Mouse (Mus musculus): Measurements from ENCODE around the gene Nxph3. TPM values are rescaled to one million over a fixed set of nuclear protein-coding genes. Genes with fewer than 3 reads are reported as not detected.

Gene Nxph3
- total RNA-seq (2021), result under 1 TPM; 0.20 to 0.23 TPM
- long read RNA-seq, experiment 1, result 0 reads
- long read RNA-seq, experiment 2, result 0 reads

DNA sequence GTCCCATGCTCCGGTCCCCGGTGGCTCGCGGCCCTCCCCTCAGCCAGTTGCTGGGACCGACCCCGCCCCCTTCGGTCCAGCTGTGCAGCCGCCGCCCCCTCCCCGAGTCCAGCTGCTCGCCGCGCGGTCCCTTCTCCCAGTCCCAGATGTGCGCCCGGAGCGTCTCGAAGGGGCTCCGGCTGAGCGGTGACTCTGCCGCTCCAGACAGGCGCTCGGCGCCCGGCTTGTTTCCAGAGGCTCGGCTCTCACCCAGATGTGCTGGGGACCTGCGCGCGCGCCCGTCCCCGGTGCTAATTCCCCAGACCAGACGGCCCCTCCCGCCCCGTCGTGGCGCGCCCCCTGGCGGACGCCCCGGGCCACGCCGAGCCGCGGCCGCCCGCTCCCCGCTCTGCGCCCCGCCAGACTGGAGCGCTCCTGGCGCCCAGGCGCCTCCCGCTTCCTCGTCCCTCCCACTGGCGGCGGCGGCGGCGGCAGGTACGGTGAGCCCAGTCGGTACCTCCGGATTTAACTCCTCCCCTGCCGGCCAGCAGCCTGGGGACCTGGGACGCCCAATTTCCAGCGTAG is at the start of gene Nxph3:
TSS of gene Nxph3 (minus strand) at position 273 of the 564 bp plus-strand sequence.
- peak within 1 kb of the TSS; percentile 82 for H3K4me3 ChIP-seq
- peak within 1 kb of the TSS; percentile 38 for H3K27ac ChIP-seq
- TF ChIP-seq CTCF (IDR thresholded peaks at IDR 0.05), result peak; percentile 86
- intact Hi-C loops (cut with DNase I), result loop anchor here (1.0 kb wide), 1 partner anchor 130 kb away; the partner anchor contains the start of gene Slc35b1
- peak; percentile 88 for DNase-seq

GRCm38 (mm10) chr11:95563849-95564248 is 49.5 kb upstream of the Nxph3 start:
- intact Hi-C loops (cut with DNase I), result no loop called here
- DNase-seq, result no peak
- no peak overlapping the region for H3K4me3 ChIP-seq
- no peak overlapping the region for H3K27ac ChIP-seq
- TF ChIP-seq CTCF (IDR thresholded peaks at IDR 0.05), result no peak

- TF ChIP-seq CTCF (IDR thresholded peaks at IDR 0.05), result no peak
- intact Hi-C loops (cut with DNase I), result no loop called here
- DNase-seq, result no peak
- Histone ChIP-seq H3K4me3 (no peak overlapping the region), H3K27ac (no peak overlapping the region)
These were observed 46.4 kb upstream of the Nxph3 start for GRCm38 (mm10) chr11:95560773-95561172.

DNA sequence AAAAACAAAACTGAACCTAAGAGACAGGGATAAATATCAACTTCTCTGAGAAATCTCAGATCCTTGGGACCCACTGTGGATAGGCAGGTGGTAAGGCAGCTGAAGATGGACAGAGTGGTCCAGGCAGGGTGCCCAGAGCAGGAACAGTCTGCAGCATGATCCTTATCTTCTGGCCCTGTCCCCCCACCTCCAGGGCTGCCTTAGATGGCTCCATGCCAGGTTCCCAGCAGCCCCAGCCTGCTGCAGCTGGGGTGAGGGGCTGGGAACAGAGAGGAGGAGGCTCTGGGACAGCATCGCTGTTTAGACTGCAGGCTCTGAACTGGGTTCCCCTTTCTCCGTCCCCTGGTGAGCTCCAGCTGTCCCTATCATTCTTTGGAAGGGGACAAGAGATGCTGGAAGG is 45.4 kb upstream of the Nxph3 start:
- Histone ChIP-seq H3K27ac (no peak overlapping the region), H3K4me3 (no peak overlapping the region)
- TF ChIP-seq CTCF (IDR thresholded peaks at IDR 0.05), result no peak
- intact Hi-C loops (cut with DNase I), result no loop called here
- DNase-seq, result no peak

DNA sequence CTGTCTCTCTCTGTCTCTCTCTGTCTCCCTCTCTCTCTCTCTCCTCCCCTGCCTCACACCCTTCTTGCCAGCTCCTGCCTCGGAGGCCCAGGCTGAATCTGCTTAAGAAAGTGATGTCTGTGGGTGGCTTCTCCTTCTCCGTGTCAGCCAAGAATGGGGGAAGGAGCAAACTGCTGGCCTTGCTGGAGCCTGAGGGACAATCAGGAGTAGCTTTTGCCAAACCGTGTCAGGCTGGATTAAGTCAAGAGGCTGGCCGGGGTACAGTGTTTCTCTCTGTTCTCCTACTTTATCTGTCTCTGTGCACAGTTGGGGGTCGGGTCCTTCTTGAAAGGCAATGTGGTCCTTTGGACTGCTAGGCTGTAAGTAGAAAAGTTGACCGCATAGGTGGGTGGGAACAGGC is 43.3 kb upstream of the Nxph3 start:
- intact Hi-C loops (cut with DNase I), result no loop called here
- Histone ChIP-seq H3K4me3 (no peak overlapping the region), H3K27ac (no peak overlapping the region)
- no peak for TF ChIP-seq CTCF (IDR thresholded peaks at IDR 0.05)
- no peak for DNase-seq

DNA sequence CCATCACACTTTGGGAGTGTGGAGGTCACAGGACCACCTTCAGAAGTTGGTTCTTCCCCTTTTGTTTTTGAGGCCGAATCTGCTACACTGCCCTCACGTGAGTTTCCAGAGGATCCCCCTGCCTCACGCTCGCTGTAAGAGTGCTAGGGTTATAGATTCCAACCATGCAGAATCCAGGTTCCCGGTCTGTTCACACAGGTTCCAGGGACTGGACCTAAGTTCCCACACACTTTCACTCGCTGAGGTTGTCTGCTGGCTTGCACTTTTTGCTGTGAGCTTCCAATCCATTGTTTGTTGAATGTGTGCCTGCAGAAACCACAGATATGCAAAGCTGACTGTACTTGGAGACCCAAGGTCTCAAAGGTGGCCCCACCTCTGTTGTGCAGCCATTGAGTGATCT is 42.7 kb upstream of the Nxph3 start:
- no peak for DNase-seq
- intact Hi-C loops (cut with DNase I), result no loop called here
- Histone ChIP-seq H3K4me3 (no peak overlapping the region), H3K27ac (no peak overlapping the region)
- TF ChIP-seq CTCF (IDR thresholded peaks at IDR 0.05), result no peak

- TF ChIP-seq CTCF (IDR thresholded peaks at IDR 0.05), result no peak
- DNase-seq, result no peak
- intact Hi-C loops (cut with DNase I), result no loop called here
- H3K27ac ChIP-seq, result no peak overlapping the region
- no peak overlapping the region for H3K4me3 ChIP-seq
These were observed 40.9 kb upstream of the Nxph3 start for GRCm38 (mm10) chr11:95555279-95555678.

DNA sequence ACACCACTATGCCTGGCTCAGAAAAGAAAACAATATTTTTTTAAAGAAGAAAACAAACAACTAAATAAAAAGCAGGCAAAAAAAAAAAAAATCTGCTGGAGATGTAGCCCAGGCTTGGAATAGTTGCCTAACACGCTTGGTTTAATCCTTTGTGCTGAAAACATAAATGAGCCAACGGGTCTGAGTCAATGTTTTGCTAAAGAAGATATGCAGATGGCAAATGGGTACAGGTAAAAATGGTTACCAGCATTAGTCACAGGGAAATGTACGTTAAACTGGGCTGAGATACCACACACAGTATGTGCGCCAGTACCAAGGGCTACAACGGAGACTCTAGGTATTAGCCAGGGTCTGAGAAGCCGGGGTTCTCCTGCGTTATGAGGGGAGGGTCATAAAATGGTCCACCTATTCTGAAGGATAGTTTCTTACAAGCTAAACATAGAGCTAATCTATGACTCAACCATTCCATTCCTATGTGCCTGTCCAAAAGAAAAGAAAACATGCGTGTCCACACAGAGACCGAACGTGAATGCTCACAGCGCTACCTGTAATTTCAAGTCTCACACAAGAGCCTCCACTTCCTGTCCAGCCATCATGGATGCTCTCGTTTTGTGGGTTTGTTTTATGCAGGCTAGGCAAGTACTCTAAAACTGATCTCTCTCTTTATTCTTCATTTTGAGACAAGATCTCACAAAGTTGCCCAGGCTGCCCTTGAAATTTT is 36.1 kb upstream of the Nxph3 start:
- Histone ChIP-seq H3K4me3 (no peak overlapping the region), H3K27ac (no peak overlapping the region)
- DNase-seq, result no peak
- no peak for TF ChIP-seq CTCF (IDR thresholded peaks at IDR 0.05)
- intact Hi-C loops (cut with DNase I), result no loop called here

DNA sequence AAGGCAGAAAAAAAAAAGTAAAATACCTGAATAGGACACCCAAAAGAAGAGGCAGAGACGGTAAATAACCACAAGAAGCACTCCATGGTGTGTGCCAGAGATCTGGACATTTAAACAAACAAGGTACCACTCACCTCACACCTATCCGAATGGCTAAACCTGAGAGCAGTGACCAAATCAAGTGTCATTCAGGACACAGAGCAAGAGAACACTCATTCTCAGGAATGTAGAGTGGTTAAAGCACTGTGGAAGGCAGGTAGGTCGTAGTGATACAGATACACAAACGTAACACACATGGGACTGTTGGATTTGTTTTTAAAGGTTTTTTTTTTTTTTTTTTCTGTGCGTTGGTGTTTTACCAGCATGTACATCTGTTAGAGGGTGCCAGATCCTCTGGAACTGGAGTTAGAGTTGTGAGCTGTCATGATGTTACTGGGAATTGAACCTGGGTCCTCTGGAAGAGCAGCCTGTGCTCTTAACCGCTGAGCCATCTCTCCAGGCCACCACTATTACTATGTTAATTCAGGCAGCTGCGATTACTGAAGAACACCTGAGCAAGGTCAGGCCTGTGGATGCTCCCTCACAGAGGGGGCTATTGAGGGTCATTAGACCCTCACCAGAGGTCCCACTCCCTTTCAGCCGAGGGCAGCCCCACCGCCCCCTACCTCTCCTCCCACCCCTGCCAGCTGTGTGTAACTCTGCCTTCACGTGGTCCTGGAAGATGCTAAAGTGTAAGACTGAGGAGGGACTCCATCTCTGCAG is 31.8 kb upstream of the Nxph3 start:
- no peak overlapping the region for H3K27ac ChIP-seq
- DNase-seq, result no peak
- no peak overlapping the region for H3K4me3 ChIP-seq
- intact Hi-C loops (cut with DNase I), result no loop called here
- TF ChIP-seq CTCF (IDR thresholded peaks at IDR 0.05), result no peak

DNA sequence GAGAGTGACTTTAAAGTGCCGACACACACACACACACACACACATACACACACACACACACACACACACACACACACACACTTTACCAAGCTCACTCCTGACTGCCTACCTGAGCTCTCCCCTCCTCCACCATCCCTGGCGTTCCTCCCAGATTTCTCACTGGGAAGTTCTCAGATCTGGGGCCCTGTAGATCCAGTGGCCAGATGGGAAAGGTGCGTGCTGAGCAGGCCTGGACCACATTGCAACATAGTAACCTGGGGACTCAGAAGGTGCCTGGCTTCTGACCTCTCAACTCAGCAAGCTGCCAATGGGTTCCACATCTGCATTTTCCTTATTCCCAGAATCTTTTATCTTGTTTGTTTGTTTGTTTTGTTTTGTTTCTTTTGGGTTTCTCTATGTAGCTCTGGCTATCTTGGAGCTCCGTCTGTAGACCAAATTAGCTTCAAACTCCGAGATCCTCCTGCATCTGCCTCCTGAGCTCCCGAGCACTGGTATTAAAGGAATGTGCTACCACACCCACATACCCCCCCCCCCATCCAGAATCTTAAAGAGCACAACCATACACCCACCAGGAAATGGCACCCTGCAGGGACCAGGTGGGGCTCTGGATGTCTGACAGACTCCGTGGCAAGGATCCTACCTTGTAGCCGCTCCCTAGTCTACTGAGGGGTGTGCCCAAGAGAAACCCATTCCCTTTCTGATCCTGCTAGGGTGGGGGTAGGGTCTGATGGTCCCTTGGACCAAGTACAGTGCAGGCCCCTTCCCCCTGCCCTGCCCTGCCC is 30.4 kb upstream of the Nxph3 start:
- Histone ChIP-seq H3K4me3 (no peak overlapping the region), H3K27ac (no peak overlapping the region)
- TF ChIP-seq CTCF (IDR thresholded peaks at IDR 0.05), result no peak
- no peak for DNase-seq
- intact Hi-C loops (cut with DNase I), result no loop called here

GRCm38 (mm10) chr11:95540637-95541385 is 26.4 kb upstream of the Nxph3 start:
- Histone ChIP-seq H3K27ac (no peak overlapping the region), H3K4me3 (no peak overlapping the region)
- intact Hi-C loops (cut with DNase I), result no loop called here
- DNase-seq, result no peak
- no peak for TF ChIP-seq CTCF (IDR thresholded peaks at IDR 0.05)

All from gastrocnemius, adult 2 months (tissue).